8 mouse cellular contexts compared by ENCODE assay signal in the genomic region with DNA sequence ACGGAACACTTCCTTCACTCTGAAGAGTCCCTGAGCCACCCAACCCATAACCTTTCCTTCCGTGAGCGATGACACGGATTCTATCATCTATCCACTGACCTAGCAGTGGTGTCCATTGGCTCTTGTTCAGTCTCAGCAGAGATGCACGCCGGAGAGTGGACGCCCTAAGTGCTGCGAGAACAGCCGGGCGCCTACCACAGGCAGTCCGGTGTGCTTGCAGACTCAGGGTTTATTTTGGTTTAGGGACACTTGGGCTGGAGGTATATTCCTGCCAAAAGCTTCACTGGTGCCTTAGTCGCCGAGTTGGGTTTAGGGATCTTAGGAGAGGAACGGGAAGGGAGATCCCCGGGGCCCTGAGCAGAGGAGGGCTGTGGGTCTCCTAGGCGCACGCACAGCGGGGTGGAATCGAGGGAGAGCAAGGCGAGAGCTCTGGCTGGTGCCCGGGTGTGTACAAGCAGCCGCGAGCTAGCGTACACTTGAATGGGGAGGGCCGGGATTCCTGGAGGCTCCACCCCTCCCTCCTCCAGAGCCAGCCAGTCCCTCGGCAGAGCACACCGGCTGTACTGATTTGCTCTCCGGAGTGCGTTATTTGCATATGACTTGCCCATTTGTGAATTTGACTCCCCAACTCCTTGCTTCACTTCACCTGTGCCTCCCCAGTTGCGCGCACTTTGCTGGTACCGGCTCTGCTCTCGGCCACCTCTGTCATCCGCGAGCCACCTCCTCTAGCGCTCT.
A peak's percentile ranks its signal among the peaks of the same experiment; 100 is the strongest.
DNase-seq lines count a peak whose midpoint lies in the region; ATAC-seq and TF ChIP-seq lines count a peak whose summit lies in the region.

No protein-coding gene starts in this region.

- H3K27me3 ChIP-seq in C2C12 (ENCODE audit: control insufficient read depth, insufficient read depth, insufficient read length): no peaks in the 10 kb centered on the region
- H3K27me3 ChIP-seq in cerebellum, adult 2 months (ENCODE audit: control insufficient read depth, insufficient read depth, low read length): no peaks in the 10 kb centered on the region
- H3K27me3 ChIP-seq in forebrain, postnatal 0 days (ENCODE audit: insufficient read depth, low read length): peaks cover 9% of the 10 kb centered on the region; the same call in 1 of the 2 replicates
- peaks cover 29% of the 10 kb centered on the region for H3K27me3 ChIP-seq in liver, embryonic 15.5 days
- 0 out of 2 replicates have a peak, but pooled peaks cover 3% of the 10 kb centered on the region for H3K27me3 ChIP-seq in neural tube, embryonic 12.5 days (replicated peaks)

- peak; percentile 93 for ATAC-seq in forebrain, postnatal 0 days
- peak; percentile 71 for ATAC-seq in liver, embryonic 15.5 days (ENCODE audit: insufficient read depth)
- ATAC-seq in neural tube, embryonic 12.5 days (ENCODE audit: low FRiP score, low read depth): peak; percentile 93

- H3K4me3 ChIP-seq in C2C12 (ENCODE audit: insufficient read depth, poor library complexity, severe bottlenecking): no peak overlapping the region
- peak overlapping the region; percentile 92 for H3K4me3 ChIP-seq in cerebellum, adult 2 months (replicated peaks; ENCODE audit: insufficient read depth, low read depth, low read length)
- peak overlapping the region; percentile 40 for H3K4me3 ChIP-seq in forebrain, postnatal 0 days (ENCODE audit: low read depth, low read length)
- H3K4me3 ChIP-seq in liver, embryonic 15.5 days (replicated peaks): peak overlapping the region; percentile 14
- peak overlapping the region; percentile 38 for H3K4me3 ChIP-seq in neural tube, embryonic 12.5 days

- H3K9ac ChIP-seq in forebrain, postnatal 0 days: peak overlapping the region; percentile 43
- no peak overlapping the region for H3K9ac ChIP-seq in liver, embryonic 15.5 days
- H3K9ac ChIP-seq in neural tube, embryonic 12.5 days: peak overlapping the region; percentile 48

- no peaks in the 10 kb centered on the region for H3K79me3 ChIP-seq in C2C12 (ENCODE audit: low read depth)

- H3K4me2 ChIP-seq in forebrain, postnatal 0 days (ENCODE audit: low read depth): peak overlapping the region; percentile 74
- peak overlapping the region; percentile 46 for H3K4me2 ChIP-seq in liver, embryonic 15.5 days
- peak overlapping the region; percentile 80 for H3K4me2 ChIP-seq in neural tube, embryonic 12.5 days (replicated peaks)

- under 1% methylated on average over 36 of the region's 36 CpGs for WGBS in cerebellum, adult 2 months
- 1% methylated on average over 36 of the region's 36 CpGs for WGBS in forebrain, postnatal 0 days
- WGBS in liver, embryonic 15.5 days (ENCODE audit: insufficient replicate concordance): under 1% methylated on average over 36 of the region's 36 CpGs
- under 1% methylated on average over 36 of the region's 36 CpGs for WGBS in neural tube, embryonic 12.5 days

- H3K4me1 ChIP-seq in cerebellum, adult 2 months (ENCODE audit: control insufficient read depth, insufficient read depth, low read length): peaks cover 12% of the 10 kb centered on the region; the same call in 1 of the 2 replicates
- peaks cover 6% of the 10 kb centered on the region; the same call in 1 of the 2 replicates for H3K4me1 ChIP-seq in forebrain, postnatal 0 days (ENCODE audit: insufficient read depth)
- no peaks in the 10 kb centered on the region for H3K4me1 ChIP-seq in liver, embryonic 15.5 days (replicated peaks)
- H3K4me1 ChIP-seq in neural tube, embryonic 12.5 days: peaks cover 14% of the 10 kb centered on the region; the same call in 1 of the 2 replicates

- no peaks in the 10 kb centered on the region for H3K79me2 ChIP-seq in C2C12 (ENCODE audit: control insufficient read depth, insufficient read depth)

- peak overlapping the region; percentile 89 for H3K27ac ChIP-seq in cerebellum, adult 2 months (ENCODE audit: insufficient read depth, low read length)
- H3K27ac ChIP-seq in forebrain, postnatal 0 days (ENCODE audit: low read depth, low read length): no peak overlapping the region
- H3K27ac ChIP-seq in liver, embryonic 15.5 days (replicated peaks): no peak overlapping the region
- no peak overlapping the region for H3K27ac ChIP-seq in neural tube, embryonic 12.5 days

- peak; percentile 96 for DNase-seq in cerebellum, adult 2 months
- DNase-seq in forebrain, postnatal 0 days: peak; percentile 69
- DNase-seq in heart, postnatal 4 days: peak; percentile 67
- peak; percentile 70 to 83 for DNase-seq in layer of hippocampus, adult 18-20 months (ENCODE audit: low spot score in 2 of 2)
- peak; percentile 3 for DNase-seq in thymus, postnatal 10 days (ENCODE audit: low spot score in 2 of 2)

- no peaks in the 10 kb centered on the region for H3K9me3 ChIP-seq in forebrain, postnatal 0 days (ENCODE audit: low read length)
- no peaks in the 10 kb centered on the region for H3K9me3 ChIP-seq in liver, embryonic 15.5 days (replicated peaks)
- H3K9me3 ChIP-seq in neural tube, embryonic 12.5 days: no peaks in the 10 kb centered on the region

- peak; percentile 97 for TF ChIP-seq POLR2A in cerebellum, adult 2 months (IDR thresholded peaks at IDR 0.05; ENCODE audit: borderline replicate concordance, insufficient read depth, low read length)

- H3K36me3 ChIP-seq in C2C12 (ENCODE audit: control insufficient read depth, insufficient read depth): no peaks in the 10 kb centered on the region
- no peaks in the 10 kb centered on the region for H3K36me3 ChIP-seq in forebrain, postnatal 0 days (ENCODE audit: insufficient read depth)
- no peaks in the 10 kb centered on the region for H3K36me3 ChIP-seq in liver, embryonic 15.5 days (replicated peaks)
- no peaks in the 10 kb centered on the region for H3K36me3 ChIP-seq in neural tube, embryonic 12.5 days

- peak; percentile 9 for TF ChIP-seq CTCF in C2C12 (IDR thresholded peaks at IDR 0.05; ENCODE audit: control insufficient read depth, insufficient read depth, insufficient read length)
- TF ChIP-seq CTCF in cerebellum, adult 2 months (IDR thresholded peaks at IDR 0.05; ENCODE audit: borderline replicate concordance, insufficient read depth, low read depth, low read length): peak; percentile 26; the same call in 1 of the 2 replicates
- TF ChIP-seq CTCF in forebrain, postnatal 0 days (IDR thresholded peaks at IDR 0.05; ENCODE audit: low read depth): peak; percentile 29; the same call in 1 of the 2 replicates

- H3ac ChIP-seq in C2C12 (ENCODE audit: control insufficient read depth, insufficient read length, low read depth): peak overlapping the region; percentile 0

TF ChIP-seq in C2C12, 6 proteins besides CTCF, POLR2A, EP300 and RAD21:
- no peak for TF ChIP-seq CEBPB (IDR thresholded peaks at IDR 0.05; ENCODE audit: low read depth)
- TF ChIP-seq MYOD1 (IDR thresholded peaks at IDR 0.05; ENCODE audit: control insufficient read depth, insufficient read length, low read depth): peak; percentile 16

Comparison
In these comparisons a context has a peak if more than half of its experiments do, and no peak if none do; other contexts are left out.
1. DNase-seq: peak in every context shown above with its lines; median percentile 96 in cerebellum, adult 2 months; 76 in layer of hippocampus, adult 18-20 months; 69 in forebrain, postnatal 0 days; 67 in heart, postnatal 4 days; 3 in thymus, postnatal 10 days.